In the genomic region with DNA sequence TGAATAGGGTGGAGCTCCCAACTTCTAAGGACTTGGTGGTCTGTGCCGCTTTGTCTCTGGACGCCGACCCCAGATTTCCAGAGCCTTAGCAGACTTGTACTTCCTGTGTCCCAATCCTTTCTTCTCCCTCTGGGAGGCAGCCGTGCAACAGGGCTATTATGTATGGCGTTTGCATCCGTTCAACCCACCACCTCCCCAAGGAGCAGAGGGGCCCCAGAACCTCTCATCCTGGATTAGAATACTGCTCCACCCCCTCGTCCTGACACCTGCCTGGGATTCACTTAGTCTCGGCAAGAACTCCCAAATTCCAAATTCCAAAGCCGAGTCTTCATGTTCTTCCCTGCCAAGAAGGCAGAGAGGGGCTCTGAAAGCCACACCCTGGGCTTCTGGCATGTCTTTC, we compare ENCODE assay signal across 8 mouse cellular contexts. TPM values are rescaled to one million over a fixed set of nuclear protein-coding genes. Genes with fewer than 3 reads are reported as not detected.
DNase-seq lines count a peak whose midpoint lies in the region; ATAC-seq lines count a peak whose summit lies in the region.

No protein-coding gene starts in this region.

- peak; percentile 14 to 36 for DNase-seq in layer of hippocampus, postnatal 10 days (ENCODE audit: low spot score in 2 of 2)
- DNase-seq in layer of hippocampus, postnatal 14 days (ENCODE audit: low spot score in 2 of 2) = no peak
- DNase-seq in T-cell, adult 2 months (ENCODE audit: low spot score) = no peak
- no peak for DNase-seq in gastrocnemius, adult 8-10 months (ENCODE audit: low spot score in 2 of 2)
- no peak for DNase-seq in urinary bladder, adult 2 months (ENCODE audit: low spot score)

- no peak overlapping the region for H3K9ac ChIP-seq in embryonic facial prominence, embryonic 12.5 days
- peak overlapping the region; percentile 6 for H3K9ac ChIP-seq in heart, embryonic 16.5 days (ENCODE audit: low read length)
- H3K9ac ChIP-seq in midbrain, embryonic 15.5 days = peak overlapping the region; percentile 1; the same call in 1 of the 2 replicates

- no peaks in the 10 kb centered on the region for H3K36me3 ChIP-seq in embryonic facial prominence, embryonic 12.5 days
- no peaks in the 10 kb centered on the region for H3K36me3 ChIP-seq in heart, embryonic 16.5 days (ENCODE audit: control insufficient read depth, insufficient read depth)
- H3K36me3 ChIP-seq in midbrain, embryonic 15.5 days (replicated peaks) = no peaks in the 10 kb centered on the region

- H3K4me1 ChIP-seq in embryonic facial prominence, embryonic 12.5 days = peaks cover 9% of the 10 kb centered on the region; the same call in 1 of the 2 replicates
- peaks cover 21% of the 10 kb centered on the region for H3K4me1 ChIP-seq in heart, embryonic 16.5 days (ENCODE audit: control insufficient read depth, insufficient read depth, low read length)
- peaks cover 13% of the 10 kb centered on the region for H3K4me1 ChIP-seq in midbrain, embryonic 15.5 days

- WGBS in embryonic facial prominence, embryonic 12.5 days = 11% methylated on average over 9 of the region's 9 CpGs
- WGBS in heart, embryonic 16.5 days = 18% methylated on average over 9 of the region's 9 CpGs
- WGBS in midbrain, embryonic 15.5 days = 2% methylated on average over 9 of the region's 9 CpGs

- no peak for ATAC-seq in embryonic facial prominence, embryonic 12.5 days (ENCODE audit: insufficient number of reproducible peaks, insufficient read depth, low FRiP score, low TSS enrichment)
- ATAC-seq in heart, embryonic 16.5 days (replicated peaks; ENCODE audit: extremely low read depth, insufficient read depth, low FRiP score) = no peak
- peak; percentile 53 for ATAC-seq in midbrain, embryonic 15.5 days (replicated peaks)

- H3K9me3 ChIP-seq in embryonic facial prominence, embryonic 12.5 days = no peaks in the 10 kb centered on the region
- H3K9me3 ChIP-seq in heart, embryonic 16.5 days (replicated peaks; ENCODE audit: control insufficient read depth, low read length) = 0 out of 2 replicates have a peak, but pooled peaks cover 4% of the 10 kb centered on the region
- no peaks in the 10 kb centered on the region for H3K9me3 ChIP-seq in midbrain, embryonic 15.5 days

- no peaks in the 10 kb centered on the region for H3K27me3 ChIP-seq in embryonic facial prominence, embryonic 12.5 days
- no peaks in the 10 kb centered on the region for H3K27me3 ChIP-seq in heart, embryonic 16.5 days (ENCODE audit: control insufficient read depth, insufficient read depth, low read length)
- peaks cover 8% of the 10 kb centered on the region for H3K27me3 ChIP-seq in midbrain, embryonic 15.5 days (replicated peaks)

- H3K4me2 ChIP-seq in embryonic facial prominence, embryonic 12.5 days (replicated peaks) = peak overlapping the region; percentile 36
- H3K4me2 ChIP-seq in heart, embryonic 16.5 days (ENCODE audit: low read depth, low read length) = peak overlapping the region; percentile 46
- H3K4me2 ChIP-seq in midbrain, embryonic 15.5 days = peak overlapping the region; percentile 40

- no peak overlapping the region for H3K27ac ChIP-seq in embryonic facial prominence, embryonic 12.5 days
- H3K27ac ChIP-seq in heart, embryonic 16.5 days (ENCODE audit: low read length) = peak overlapping the region; percentile 58
- H3K27ac ChIP-seq in midbrain, embryonic 15.5 days = no peak overlapping the region

- no peak overlapping the region for H3K4me3 ChIP-seq in embryonic facial prominence, embryonic 12.5 days
- 0 out of 2 replicates have a peak overlapping the region, but pooled peaks have one; percentile 1 for H3K4me3 ChIP-seq in heart, embryonic 16.5 days (ENCODE audit: low read length)
- H3K4me3 ChIP-seq in midbrain, embryonic 15.5 days = peak overlapping the region; percentile 1; the same call in 1 of the 2 replicates

RNA-seq across cellular contexts. Expression of gene Tbx19, which starts 40.8 kb away (rescaled TPM):
- total RNA-seq in layer of hippocampus, postnatal 10 days (2021) = not detected
- not detected for total RNA-seq in layer of hippocampus, postnatal 14 days (2021)
- polyA plus RNA-seq in embryonic facial prominence, embryonic 12.5 days (2016; fragmentation: Nextera tagmentation; extraction: Ambion mirVana) = not detected in 2 replicates
- 0.09 and 0.53 TPM in 2 replicates for polyA plus RNA-seq in heart, embryonic 16.5 days (2015; fragmentation: Nextera tagmentation; extraction: Ambion mirVana)
- 0.08 TPM in 1 of 2 replicates, not detected in the other for polyA plus RNA-seq in midbrain, embryonic 15.5 days (2015; fragmentation: Nextera tagmentation; extraction: Ambion mirVana)
- total RNA-seq in gastrocnemius, adult 8-10 months (2022) = not detected
- not detected in 2 replicates for polyA plus RNA-seq in urinary bladder, adult 2 months (2012; rRNA removed)

Comparison
In these comparisons a context has a peak if more than half of its experiments do, and no peak if none do; other contexts are left out.
1. DNase-seq: peak in layer of hippocampus, postnatal 10 days (2 of 2); none in layer of hippocampus, postnatal 14 days (0 of 2), T-cell, adult 2 months (single experiment), gastrocnemius, adult 8-10 months (0 of 2) and urinary bladder, adult 2 months (single experiment).
2. Peak in every context shown above with its lines, with median percentiles within 50 percentile points of each other: H3K4me2 ChIP-seq.